12 mouse cellular contexts compared by ENCODE assay signal in genomic region chr11:102580034-102580330, GRCm38 (mm10). TPM values are rescaled to one million over a fixed set of nuclear protein-coding genes. Genes with fewer than 3 reads are reported as not detected.
A peak's percentile ranks its signal among the peaks of the same experiment; 100 is the strongest.
DNase-seq lines count a peak whose midpoint lies in the region; ATAC-seq lines count a peak whose summit lies in the region.
"Had no signal": no experiment of that assay in that cellular context is flagged by ENCODE, and none has a peak within 500 bp of the region (broad histone marks: within the 10 kb centered on the region; RNA-seq: fewer than 3 reads in every experiment).

No protein-coding gene starts in this region.

- H3K9me3 ChIP-seq in heart, embryonic 16.5 days (replicated peaks; ENCODE audit: control insufficient read depth, low read length) = no peaks in the 10 kb centered on the region
- H3K9me3 ChIP-seq in embryonic facial prominence, embryonic 10.5 days = no peaks in the 10 kb centered on the region
- H3K9me3 ChIP-seq in forebrain, embryonic 16.5 days (ENCODE audit: control insufficient read depth, low read length) = no peaks in the 10 kb centered on the region
- no peaks in the 10 kb centered on the region for H3K9me3 ChIP-seq in midbrain, embryonic 11.5 days (ENCODE audit: control insufficient read depth, low read length)

- no peak overlapping the region for H3K4me3 ChIP-seq in heart, embryonic 16.5 days (ENCODE audit: low read length)
- H3K4me3 ChIP-seq in embryonic facial prominence, embryonic 10.5 days = peak overlapping the region; percentile 55; the same call in 1 of the 2 replicates
- no peak overlapping the region for H3K4me3 ChIP-seq in forebrain, embryonic 16.5 days (replicated peaks; ENCODE audit: low read length)
- H3K4me3 ChIP-seq in midbrain, embryonic 11.5 days (ENCODE audit: low read depth, low read length) = no peak overlapping the region

- intact Hi-C loops in heart, postnatal 14 days (cut with DNase I) = no loop called here

- no peaks in the 10 kb centered on the region for H3K27me3 ChIP-seq in heart, embryonic 16.5 days (ENCODE audit: control insufficient read depth, insufficient read depth, low read length)
- peaks cover 21% of the 10 kb centered on the region for H3K27me3 ChIP-seq in embryonic facial prominence, embryonic 10.5 days (replicated peaks; ENCODE audit: low read depth, poor library complexity, severe bottlenecking)
- no peaks in the 10 kb centered on the region for H3K27me3 ChIP-seq in forebrain, embryonic 16.5 days (replicated peaks; ENCODE audit: control insufficient read depth, insufficient read depth, low read length)
- H3K27me3 ChIP-seq in midbrain, embryonic 11.5 days (ENCODE audit: control insufficient read depth, insufficient read depth, low read length) = peaks cover 8% of the 10 kb centered on the region; the same call in 1 of the 2 replicates

- ATAC-seq in heart, embryonic 16.5 days (replicated peaks; ENCODE audit: extremely low read depth, insufficient read depth, low FRiP score) = no peak
- no peak for ATAC-seq in forebrain, embryonic 16.5 days
- ATAC-seq in midbrain, embryonic 11.5 days (ENCODE audit: low FRiP score) = no peak
- no peak for ATAC-seq in megakaryocyte progenitor cell, adult 5-6 weeks (replicated peaks; ENCODE audit: poor library complexity)

- DNase-seq in heart, postnatal 14 days = no peak
- DNase-seq in embryonic facial prominence, embryonic 10.5 days (ENCODE audit: low spot score) = no peak
- DNase-seq in midbrain, embryonic 11.5 days (ENCODE audit: low spot score, missing footprints) = peak; percentile 92
- no peak for DNase-seq in spleen, postnatal 4 days (ENCODE audit: low spot score in 2 of 2)
- DNase-seq in cerebellum, adult 9-10 months = no peak
- DNase-seq: cerebellum, adult 8-10 months; layer of hippocampus, adult 9-11 months; thymus, postnatal 25 days had no signal

- 46% methylated on average over 3 of the region's 3 CpGs for WGBS in heart, embryonic 16.5 days
- WGBS in embryonic facial prominence, embryonic 10.5 days = 32% methylated on average over 3 of the region's 3 CpGs
- WGBS in forebrain, embryonic 16.5 days = 14% methylated on average over 3 of the region's 3 CpGs
- WGBS in midbrain, embryonic 11.5 days = 15% methylated on average over 3 of the region's 3 CpGs

- peaks cover 23% of the 10 kb centered on the region for H3K4me1 ChIP-seq in heart, embryonic 16.5 days (ENCODE audit: control insufficient read depth, insufficient read depth, low read length)
- peaks cover 62% of the 10 kb centered on the region for H3K4me1 ChIP-seq in embryonic facial prominence, embryonic 10.5 days
- peaks cover 28% of the 10 kb centered on the region for H3K4me1 ChIP-seq in forebrain, embryonic 16.5 days (replicated peaks; ENCODE audit: control insufficient read depth, insufficient read depth, low read length)
- H3K4me1 ChIP-seq in midbrain, embryonic 11.5 days (ENCODE audit: control insufficient read depth, insufficient read depth, low read length) = peaks cover 37% of the 10 kb centered on the region

- no peaks in the 10 kb centered on the region for H3K36me3 ChIP-seq in heart, embryonic 16.5 days (ENCODE audit: control insufficient read depth, insufficient read depth)
- H3K36me3 ChIP-seq in embryonic facial prominence, embryonic 10.5 days (replicated peaks) = no peaks in the 10 kb centered on the region
- H3K36me3 ChIP-seq in forebrain, embryonic 16.5 days (ENCODE audit: control insufficient read depth, insufficient read depth) = no peaks in the 10 kb centered on the region
- no peaks in the 10 kb centered on the region for H3K36me3 ChIP-seq in midbrain, embryonic 11.5 days (ENCODE audit: control insufficient read depth, insufficient read depth, low read length)

- H3K9ac ChIP-seq in heart, embryonic 16.5 days (ENCODE audit: low read length) = peak overlapping the region; percentile 73
- peak overlapping the region; percentile 39; the same call in 1 of the 2 replicates for H3K9ac ChIP-seq in forebrain, embryonic 16.5 days (replicated peaks; ENCODE audit: low read depth, low read length)
- peak overlapping the region; percentile 0; the same call in 1 of the 2 replicates for H3K9ac ChIP-seq in midbrain, embryonic 11.5 days (ENCODE audit: low read length)

- H3K4me2 ChIP-seq in heart, embryonic 16.5 days (ENCODE audit: low read depth, low read length) = peak overlapping the region; percentile 59
- H3K4me2 ChIP-seq in forebrain, embryonic 16.5 days (ENCODE audit: low read length) = no peak overlapping the region
- H3K4me2 ChIP-seq in midbrain, embryonic 11.5 days = no peak overlapping the region; the same call in 1 of the 2 replicates

- peak overlapping the region; percentile 78 for H3K27ac ChIP-seq in heart, embryonic 16.5 days (ENCODE audit: low read length)
- peak overlapping the region; percentile 94 for H3K27ac ChIP-seq in embryonic facial prominence, embryonic 10.5 days (replicated peaks)
- H3K27ac ChIP-seq in forebrain, embryonic 16.5 days (ENCODE audit: low read length) = peak overlapping the region; percentile 72
- peak overlapping the region; percentile 96 for H3K27ac ChIP-seq in midbrain, embryonic 11.5 days (ENCODE audit: low read depth, low read length)
- H3K27ac ChIP-seq: macrophage had no signal

RNA-seq across cellular contexts. Expression of gene Gm11627, which starts 0.7 kb away (rescaled TPM):
- polyA plus RNA-seq in heart, embryonic 16.5 days (2015; fragmentation: Nextera tagmentation; extraction: Ambion mirVana) = 9.5 and 13.6 TPM in 2 replicates
- 1 to 10 TPM in 1 of 2 experiments, under 1 TPM in 1; 0.69 to 1.8 TPM for total RNA-seq in heart, postnatal 14 days (2021)
- 5.3 and 6.2 TPM in 2 replicates for polyA plus RNA-seq in embryonic facial prominence, embryonic 10.5 days (2016; fragmentation: Nextera tagmentation; extraction: Ambion mirVana)
- 6.4 and 8.3 TPM in 2 replicates for polyA plus RNA-seq in forebrain, embryonic 16.5 days (2015; fragmentation: Nextera tagmentation; extraction: Ambion mirVana)
- 13.9 and 14.6 TPM in 2 replicates for polyA plus RNA-seq in midbrain, embryonic 11.5 days (2014; fragmentation: Nextera tagmentation; extraction: Ambion mirVana)
- not detected in 2 replicates for total RNA-seq in megakaryocyte progenitor cell, adult 5-6 weeks (2015)
- not detected in 2 replicates for total RNA-seq in megakaryocyte progenitor cell, adult 5-6 weeks (2017)
- polyA plus RNA-seq: macrophage had no signal

RNA-seq across cellular contexts. Expression of gene Gpatch8, which starts 23.8 kb away (rescaled TPM):
- 33.9 and 39.2 TPM in 2 replicates for polyA plus RNA-seq in heart, embryonic 16.5 days (2015; fragmentation: Nextera tagmentation; extraction: Ambion mirVana)
- 10 to 100 TPM; 24.7 to 25.7 TPM for total RNA-seq in heart, postnatal 14 days (2021)
- polyA plus RNA-seq in embryonic facial prominence, embryonic 10.5 days (2016; fragmentation: Nextera tagmentation; extraction: Ambion mirVana) = 74.6 and 76.7 TPM in 2 replicates
- 66.6 and 88.1 TPM in 2 replicates for polyA plus RNA-seq in forebrain, embryonic 16.5 days (2015; fragmentation: Nextera tagmentation; extraction: Ambion mirVana)
- 42.5 and 43.8 TPM in 2 replicates for polyA plus RNA-seq in midbrain, embryonic 11.5 days (2014; fragmentation: Nextera tagmentation; extraction: Ambion mirVana)
- 18.1 and 24.4 TPM in 2 replicates for total RNA-seq in megakaryocyte progenitor cell, adult 5-6 weeks (2015)
- total RNA-seq in megakaryocyte progenitor cell, adult 5-6 weeks (2017) = 17.4 and 23.5 TPM in 2 replicates

RNA-seq across cellular contexts. Expression of gene Fzd2, which starts 24.2 kb away (rescaled TPM):
- 12.4 and 15.6 TPM in 2 replicates for polyA plus RNA-seq in heart, embryonic 16.5 days (2015; fragmentation: Nextera tagmentation; extraction: Ambion mirVana)
- total RNA-seq in heart, postnatal 14 days (2021) = 1 to 10 TPM; 5.6 to 7.3 TPM
- 45.8 and 49.0 TPM in 2 replicates for polyA plus RNA-seq in embryonic facial prominence, embryonic 10.5 days (2016; fragmentation: Nextera tagmentation; extraction: Ambion mirVana)
- polyA plus RNA-seq in forebrain, embryonic 16.5 days (2015; fragmentation: Nextera tagmentation; extraction: Ambion mirVana) = 12.0 and 13.5 TPM in 2 replicates
- polyA plus RNA-seq in midbrain, embryonic 11.5 days (2014; fragmentation: Nextera tagmentation; extraction: Ambion mirVana) = 27.1 and 27.3 TPM in 2 replicates
- total RNA-seq in megakaryocyte progenitor cell, adult 5-6 weeks (2015) = not detected in 2 replicates
- total RNA-seq in megakaryocyte progenitor cell, adult 5-6 weeks (2017) = not detected in 2 replicates
- polyA plus RNA-seq: macrophage had no signal

Comparison
In these comparisons a context has a peak if more than half of its experiments do, and no peak if none do; other contexts are left out.
1. H3K9ac ChIP-seq: peak in every context shown above with its lines; median percentile 73 in heart, embryonic 16.5 days; 39 in forebrain, embryonic 16.5 days; 0 in midbrain, embryonic 11.5 days.